Mouse (Mus musculus): Measurements from ENCODE around the gene Vmn1r69. TPM values are rescaled to one million over a fixed set of nuclear protein-coding genes. Genes with fewer than 3 reads are reported as not detected.

Vmn1r69 gene
- not detected in 2 replicates for polyA plus RNA-seq (2012; rRNA removed; ENCODE audit: low replicate concordance)

GRCm38 (mm10) chr7:10613559-10613958 lies at the start of gene Vmn1r69:
Gene Vmn1r69 (minus strand): TSS chr7:10613659.

GRCm38 (mm10) chr7:10631232-10631631 lies 17.8 kb upstream of the Vmn1r69 start, which contains the start of gene Vmn1r70:
Gene Vmn1r70 (plus strand): TSS chr7:10631532.

GRCm38 (mm10) chr7:10558385-10558784 lies 55.1 kb downstream of the Vmn1r69 start, which contains the start of gene Vmn1r68:
Gene Vmn1r68 (minus strand): TSS chr7:10558485.

Other genes starting within 250 kb of the Vmn1r69 start
- gene Vmn1r67, start 170.3 kb downstream of the Vmn1r69 start, polyA plus RNA-seq (2012; rRNA removed; ENCODE audit: low replicate concordance): not detected in 2 replicates
- gene Zik1, start 118.3 kb downstream of the Vmn1r69 start, polyA plus RNA-seq (2012; rRNA removed; ENCODE audit: low replicate concordance): 0.05 TPM in 1 of 2 replicates, not detected in the other
- gene Vmn1r68, start 55.2 kb downstream of the Vmn1r69 start, polyA plus RNA-seq (2012; rRNA removed; ENCODE audit: low replicate concordance): not detected in 2 replicates
- gene Vmn1r70, start 17.9 kb upstream of the Vmn1r69 start, polyA plus RNA-seq (2012; rRNA removed; ENCODE audit: low replicate concordance): not detected in 2 replicates
- not detected in 2 replicates for gene Nlrp4b, start 74.1 kb upstream of the Vmn1r69 start, polyA plus RNA-seq (2012; rRNA removed; ENCODE audit: low replicate concordance)
- gene Vmn1r71, start 140.7 kb upstream of the Vmn1r69 start, polyA plus RNA-seq (2012; rRNA removed; ENCODE audit: low replicate concordance): not detected in 2 replicates